Mouse (Mus musculus) heart, embryonic 13.5 days (tissue): ENCODE measurements around the gene Rimbp2. TPM values are rescaled to one million over a fixed set of nuclear protein-coding genes. Genes with fewer than 3 reads are reported as not detected.

Source experiments
- ATAC-seq: fragments of 200-750 bp; cut with Nextera tagmentation; 2 replicates; pipeline ENCODE4 v1.8.0; 2017; ENCODE audit warnings: moderate TSS enrichment; ENCODE audit not compliant: insufficient number of reproducible peaks, low FRiP score, low TSS enrichment; ENCODE audit errors: extremely low read depth
- H3K27ac ChIP-seq: fragments of 300-500 bp; sonication (generic); replicated peaks from 2 replicates; pipeline ENCODE4 v1.5.1; 2015; ENCODE audit warnings: moderate library complexity, mild to moderate bottlenecking, inconsistent platforms
- H3K27me3 ChIP-seq: fragments of 300-500 bp; sonication (generic); replicated peaks from 2 replicates; pipeline ENCODE4 v1.6.1; 2015; ENCODE audit warnings: mild to moderate bottlenecking, inconsistent platforms
- H3K36me3 ChIP-seq: fragments of 300-500 bp; sonication (generic); 2 replicates; pipeline ENCODE4 v1.6.1; 2015; ENCODE audit warnings: mild to moderate bottlenecking, inconsistent platforms
- H3K4me1 ChIP-seq: fragments of 300-500 bp; sonication (generic); 2 replicates; pipeline ENCODE4 v1.6.1; 2015; ENCODE audit warnings: inconsistent platforms
- H3K4me2 ChIP-seq: fragments of 300-500 bp; sonication (generic); 2 replicates; pipeline ENCODE4 v1.6.1; 2015; ENCODE audit warnings: inconsistent platforms, mild to moderate bottlenecking, moderate library complexity
- H3K4me3 ChIP-seq: fragments of 300-500 bp; sonication (generic); 2 replicates; pipeline ENCODE4 v1.5.1; 2015; ENCODE audit warnings: moderate library complexity, mild to moderate bottlenecking, inconsistent platforms
- H3K9ac ChIP-seq: fragments of 300-500 bp; sonication (generic); 2 replicates; pipeline ENCODE4 v1.6.1; 2015; ENCODE audit warnings: inconsistent platforms, mild to moderate bottlenecking, moderate library complexity
- H3K9me3 ChIP-seq: fragments of 300-500 bp; sonication (generic); 2 replicates; pipeline ENCODE4 v1.6.1; 2016; ENCODE audit warnings: inconsistent platforms
- WGBS: fragments of 180-500 bp; shearing (Covaris S2); methylation state at CpG from one replicate; pipeline ENCODE4 v1.1.7; 2015; ENCODE audit warnings: mixed read lengths; 5-methylcytosine and 5-hydroxymethylcytosine counted together
- polyA plus RNA-seq: library from polyadenylated mRNA; unstranded; fragments of >200 nt; fragmentation: Nextera tagmentation; extraction: Ambion mirVana; gene quantifications from 2 replicates; pipeline ENCODE4 v1.2.1, GENCODE M21; 2015

Gene Rimbp2
- polyA plus RNA-seq, 1 experiment from 2014 or later, result 0.15 TPM

- H3K4me1 ChIP-seq, result peaks cover 8% of the 10 kb centered on the region; the same call in 1 of the 2 replicates
- H3K4me2 ChIP-seq, result no peak overlapping the region
- peaks cover 20% of the 10 kb centered on the region for H3K27me3 ChIP-seq
- no peaks in the 10 kb centered on the region for H3K9me3 ChIP-seq
- H3K27ac ChIP-seq, result no peak overlapping the region
- no peak overlapping the region for H3K4me3 ChIP-seq
- H3K9ac ChIP-seq, result no peak overlapping the region
- H3K36me3 ChIP-seq, result no peaks in the 10 kb centered on the region
- ATAC-seq, result no peak
- WGBS, result 58% methylated on average over 5 of the region's 5 CpGs
Observed at GRCm38 (mm10) chr5:128932776-128933175, 20.5 kb downstream of the Rimbp2 start.

- Histone ChIP-seq H3K9me3 (no peaks in the 10 kb centered on the region; the same call in 1 of the 2 replicates), H3K4me3 (no peak overlapping the region), H3K9ac (no peak overlapping the region), H3K4me2 (no peak overlapping the region), H3K27ac (no peak overlapping the region), H3K27me3 (peaks cover 9% of the 10 kb centered on the region), H3K36me3 (no peaks in the 10 kb centered on the region), H3K4me1 (no peaks in the 10 kb centered on the region)
- ATAC-seq, result no peak
- WGBS, result 70% methylated on average over 4 of the region's 4 CpGs
Observed at GRCm38 (mm10) chr5:128925073-128925472, 28.2 kb downstream of the Rimbp2 start.

GRCm38 (mm10) chr5:128920112-128920511, 33.2 kb downstream of the Rimbp2 start:
- Histone ChIP-seq H3K4me1 (no peaks in the 10 kb centered on the region; the same call in 1 of the 2 replicates), H3K27ac (no peak overlapping the region), H3K27me3 (peaks cover 4% of the 10 kb centered on the region), H3K9ac (no peak overlapping the region), H3K9me3 (no peaks in the 10 kb centered on the region), H3K4me2 (no peak overlapping the region), H3K36me3 (no peaks in the 10 kb centered on the region), H3K4me3 (no peak overlapping the region)
- WGBS, result 39% methylated on average over 5 of the region's 5 CpGs
- ATAC-seq, result no peak

GRCm38 (mm10) chr5:128917116-128917959, 35.9 kb downstream of the Rimbp2 start:
- no peak overlapping the region for H3K27ac ChIP-seq
- no peaks in the 10 kb centered on the region; the same call in 1 of the 2 replicates for H3K4me1 ChIP-seq
- no peak overlapping the region for H3K4me3 ChIP-seq
- no peak overlapping the region for H3K9ac ChIP-seq
- no peak for ATAC-seq
- WGBS, result 7% methylated on average over 10 of the region's 10 CpGs
- no peak overlapping the region for H3K4me2 ChIP-seq
- no peaks in the 10 kb centered on the region for H3K9me3 ChIP-seq
- H3K36me3 ChIP-seq, result no peaks in the 10 kb centered on the region
- no peaks in the 10 kb centered on the region for H3K27me3 ChIP-seq

GRCm38 (mm10) chr5:128913820-128914219, 39.5 kb downstream of the Rimbp2 start:
- WGBS, result 62% methylated on average over 3 of the region's 3 CpGs
- H3K27me3 ChIP-seq, result no peaks in the 10 kb centered on the region
- no peak overlapping the region for H3K9ac ChIP-seq
- no peak for ATAC-seq
- no peaks in the 10 kb centered on the region for H3K9me3 ChIP-seq
- no peaks in the 10 kb centered on the region; the same call in 1 of the 2 replicates for H3K4me1 ChIP-seq
- H3K36me3 ChIP-seq, result no peaks in the 10 kb centered on the region
- H3K4me3 ChIP-seq, result no peak overlapping the region
- H3K27ac ChIP-seq, result no peak overlapping the region
- H3K4me2 ChIP-seq, result no peak overlapping the region

- 83% methylated on average over 3 of the region's 3 CpGs for WGBS
- H3K36me3 ChIP-seq, result no peaks in the 10 kb centered on the region
- no peak overlapping the region for H3K4me2 ChIP-seq
- no peak for ATAC-seq
- H3K4me1 ChIP-seq, result no peaks in the 10 kb centered on the region; the same call in 1 of the 2 replicates
- H3K9me3 ChIP-seq, result no peaks in the 10 kb centered on the region
- no peak overlapping the region for H3K27ac ChIP-seq
- H3K9ac ChIP-seq, result no peak overlapping the region
- H3K27me3 ChIP-seq, result no peaks in the 10 kb centered on the region
- H3K4me3 ChIP-seq, result no peak overlapping the region
Observed at GRCm38 (mm10) chr5:128912374-128912773, 40.9 kb downstream of the Rimbp2 start.

GRCm38 (mm10) chr5:128911593-128911992, 41.7 kb downstream of the Rimbp2 start:
- no peak for ATAC-seq
- 60% methylated on average over 8 of the region's 9 CpGs for WGBS

GRCm38 (mm10) chr5:128904113-128904512, 49.2 kb downstream of the Rimbp2 start:
- ATAC-seq, result no peak
- WGBS, result 27% methylated on average over 5 of the region's 5 CpGs
- Histone ChIP-seq H3K36me3 (no peaks in the 10 kb centered on the region), H3K9ac (no peak overlapping the region), H3K9me3 (no peaks in the 10 kb centered on the region), H3K4me1 (no peaks in the 10 kb centered on the region), H3K4me3 (no peak overlapping the region), H3K27ac (no peak overlapping the region), H3K27me3 (0 out of 2 replicates have a peak, but pooled peaks cover 4% of the 10 kb centered on the region), H3K4me2 (no peak overlapping the region)

More at GRCm38 (mm10) chr5:128911593-128911992, 41.7 kb downstream of the Rimbp2 start:
- H3K4me3 ChIP-seq, result no peak overlapping the region
- H3K4me1 ChIP-seq, result no peaks in the 10 kb centered on the region
- no peak overlapping the region for H3K4me2 ChIP-seq
- no peaks in the 10 kb centered on the region for H3K9me3 ChIP-seq
- no peak overlapping the region for H3K9ac ChIP-seq
- H3K27me3 ChIP-seq, result no peaks in the 10 kb centered on the region
- H3K27ac ChIP-seq, result no peak overlapping the region
- H3K36me3 ChIP-seq, result no peaks in the 10 kb centered on the region

- Histone ChIP-seq H3K4me1 (no peaks in the 10 kb centered on the region), H3K4me3 (no peak overlapping the region), H3K9ac (no peak overlapping the region), H3K27ac (no peak overlapping the region), H3K27me3 (0 out of 2 replicates have a peak, but pooled peaks cover 4% of the 10 kb centered on the region), H3K9me3 (no peaks in the 10 kb centered on the region; the same call in 1 of the 2 replicates), H3K36me3 (no peaks in the 10 kb centered on the region), H3K4me2 (no peak overlapping the region)
- no peak for ATAC-seq
- WGBS, result 57% methylated on average over 12 of the region's 12 CpGs
Observed at GRCm38 (mm10) chr5:128903120-128903519, 50.2 kb downstream of the Rimbp2 start.

GRCm38 (mm10) chr5:128899971-128900370, 53.3 kb downstream of the Rimbp2 start:
- WGBS, result 68% methylated on average over 13 of the region's 13 CpGs
- H3K4me3 ChIP-seq, result no peak overlapping the region

GRCm38 (mm10) chr5:128894921-128895320, 58.4 kb downstream of the Rimbp2 start:
- H3K4me2 ChIP-seq, result no peak overlapping the region

More at GRCm38 (mm10) chr5:128899971-128900370, 53.3 kb downstream of the Rimbp2 start:
- Histone ChIP-seq H3K4me2 (no peak overlapping the region), H3K27me3 (0 out of 2 replicates have a peak, but pooled peaks cover 4% of the 10 kb centered on the region), H3K27ac (no peak overlapping the region), H3K9me3 (no peaks in the 10 kb centered on the region; the same call in 1 of the 2 replicates), H3K4me1 (no peaks in the 10 kb centered on the region), H3K9ac (no peak overlapping the region), H3K36me3 (no peaks in the 10 kb centered on the region)
- no peak for ATAC-seq

More at GRCm38 (mm10) chr5:128894921-128895320, 58.4 kb downstream of the Rimbp2 start:
- Histone ChIP-seq H3K27me3 (no peaks in the 10 kb centered on the region), H3K9me3 (no peaks in the 10 kb centered on the region; the same call in 1 of the 2 replicates), H3K27ac (no peak overlapping the region), H3K36me3 (no peaks in the 10 kb centered on the region), H3K4me1 (no peaks in the 10 kb centered on the region), H3K9ac (no peak overlapping the region), H3K4me3 (no peak overlapping the region)
- WGBS, result 74% methylated on average over 5 of the region's 5 CpGs
- ATAC-seq, result no peak
